Mouse (Mus musculus): ENCODE measurements around the gene Sc5d.

Gene Sc5d

GRCm38 (mm10) chr9:42264145-42264544, at the start of gene Sc5d:
Gene Sc5d, minus strand, starts transcription at chr9:42264256.
- in situ Hi-C loops (cut with MboI; ENCODE audit: low pct_unique_long_range_greater_than_20kb in 1 of 2, low sequenced_read_pairs in 2 of 2, unreplicated experiment in 1 of 2): no loop called here

- in situ Hi-C loops (cut with MboI; ENCODE audit: low pct_unique_long_range_greater_than_20kb in 1 of 2, low sequenced_read_pairs in 2 of 2, unreplicated experiment in 1 of 2): no loop called here
These were observed 47.3 kb upstream of the Sc5d start for GRCm38 (mm10) chr9:42311311-42311710.

- in situ Hi-C loops (cut with MboI; ENCODE audit: low pct_unique_long_range_greater_than_20kb in 1 of 2, low sequenced_read_pairs in 2 of 2, unreplicated experiment in 1 of 2): no loop called here
These were observed 39.8 kb upstream of the Sc5d start for GRCm38 (mm10) chr9:42303894-42304293.

- in situ Hi-C loops (cut with MboI; ENCODE audit: low pct_unique_long_range_greater_than_20kb in 1 of 2, low sequenced_read_pairs in 2 of 2, unreplicated experiment in 1 of 2): no loop called here
These were observed 37.1 kb upstream of the Sc5d start for GRCm38 (mm10) chr9:42301082-42301633.

- in situ Hi-C loops (cut with MboI; ENCODE audit: low pct_unique_long_range_greater_than_20kb in 1 of 2, low sequenced_read_pairs in 2 of 2, unreplicated experiment in 1 of 2): no loop called here
These were observed 32.4 kb upstream of the Sc5d start for GRCm38 (mm10) chr9:42296297-42296922.

GRCm38 (mm10) chr9:42294131-42294530, 30.1 kb upstream of the Sc5d start:
- in situ Hi-C loops (cut with MboI; ENCODE audit: low pct_unique_long_range_greater_than_20kb in 1 of 2, low sequenced_read_pairs in 2 of 2, unreplicated experiment in 1 of 2): no loop called here

GRCm38 (mm10) chr9:42293596-42293995, 29.5 kb upstream of the Sc5d start:
- in situ Hi-C loops (cut with MboI; ENCODE audit: low pct_unique_long_range_greater_than_20kb in 1 of 2, low sequenced_read_pairs in 2 of 2, unreplicated experiment in 1 of 2): no loop called here

- in situ Hi-C loops (cut with MboI; ENCODE audit: low pct_unique_long_range_greater_than_20kb in 1 of 2, low sequenced_read_pairs in 2 of 2, unreplicated experiment in 1 of 2): no loop called here
These were observed 29.0 kb upstream of the Sc5d start for GRCm38 (mm10) chr9:42293051-42293450.

- in situ Hi-C loops (cut with MboI; ENCODE audit: low pct_unique_long_range_greater_than_20kb in 1 of 2, low sequenced_read_pairs in 2 of 2, unreplicated experiment in 1 of 2): no loop called here
These were observed 15.6 kb upstream of the Sc5d start for GRCm38 (mm10) chr9:42279676-42280075.

GRCm38 (mm10) chr9:42278046-42278445, 14.0 kb upstream of the Sc5d start:
- in situ Hi-C loops (cut with MboI; ENCODE audit: low pct_unique_long_range_greater_than_20kb in 1 of 2, low sequenced_read_pairs in 2 of 2, unreplicated experiment in 1 of 2): no loop called here

GRCm38 (mm10) chr9:42277606-42278005, 13.6 kb upstream of the Sc5d start:
- in situ Hi-C loops (cut with MboI; ENCODE audit: low pct_unique_long_range_greater_than_20kb in 1 of 2, low sequenced_read_pairs in 2 of 2, unreplicated experiment in 1 of 2): no loop called here

GRCm38 (mm10) chr9:42277162-42277561, 13.1 kb upstream of the Sc5d start:
- in situ Hi-C loops (cut with MboI; ENCODE audit: low pct_unique_long_range_greater_than_20kb in 1 of 2, low sequenced_read_pairs in 2 of 2, unreplicated experiment in 1 of 2): no loop called here

- in situ Hi-C loops (cut with MboI; ENCODE audit: low pct_unique_long_range_greater_than_20kb in 1 of 2, low sequenced_read_pairs in 2 of 2, unreplicated experiment in 1 of 2): no loop called here
These were observed 11.7 kb upstream of the Sc5d start for GRCm38 (mm10) chr9:42275761-42276145.

- in situ Hi-C loops (cut with MboI; ENCODE audit: low pct_unique_long_range_greater_than_20kb in 1 of 2, low sequenced_read_pairs in 2 of 2, unreplicated experiment in 1 of 2): no loop called here
These were observed 11.1 kb upstream of the Sc5d start for GRCm38 (mm10) chr9:42275027-42275760.

- in situ Hi-C loops (cut with MboI; ENCODE audit: low pct_unique_long_range_greater_than_20kb in 1 of 2, low sequenced_read_pairs in 2 of 2, unreplicated experiment in 1 of 2): no loop called here
These were observed 9.7 kb upstream of the Sc5d start for GRCm38 (mm10) chr9:42273682-42274296.

GRCm38 (mm10) chr9:42273174-42273573, 9.1 kb upstream of the Sc5d start:
- in situ Hi-C loops (cut with MboI; ENCODE audit: low pct_unique_long_range_greater_than_20kb in 1 of 2, low sequenced_read_pairs in 2 of 2, unreplicated experiment in 1 of 2): no loop called here

GRCm38 (mm10) chr9:42272690-42273089, 8.6 kb upstream of the Sc5d start:
- in situ Hi-C loops (cut with MboI; ENCODE audit: low pct_unique_long_range_greater_than_20kb in 1 of 2, low sequenced_read_pairs in 2 of 2, unreplicated experiment in 1 of 2): no loop called here

- in situ Hi-C loops (cut with MboI; ENCODE audit: low pct_unique_long_range_greater_than_20kb in 1 of 2, low sequenced_read_pairs in 2 of 2, unreplicated experiment in 1 of 2): no loop called here
These were observed 7.4 kb upstream of the Sc5d start for GRCm38 (mm10) chr9:42271456-42271855.

GRCm38 (mm10) chr9:42270617-42271016, 6.6 kb upstream of the Sc5d start:
- in situ Hi-C loops (cut with MboI; ENCODE audit: low pct_unique_long_range_greater_than_20kb in 1 of 2, low sequenced_read_pairs in 2 of 2, unreplicated experiment in 1 of 2): no loop called here

All from mouse embryonic stem cell (cell line).